Mouse (Mus musculus) C2C12 (cell line): ENCODE measurements at regions not wholly inside any gene's neighbourhood (a gene's known extent, or its start where the extent isn't known, plus 50 kb on each side); places are given as distances from the start of the nearest gene placed in this dataset.

Experiments used
- CEBPB ChIP-seq: IDR thresholded peaks from one replicate; pipeline ENCODE4 v1.6.1; 2011; ENCODE audit warnings: low read depth, mild to moderate bottlenecking, control low read depth, moderate library complexity
- CTCF ChIP-seq: IDR thresholded peaks from one replicate; pipeline ENCODE4 v1.5.1; 2011; ENCODE audit not compliant: control insufficient read depth, insufficient read depth, insufficient read length
- FOSL1 ChIP-seq: IDR thresholded peaks from one replicate; pipeline ENCODE4 v1.8.0; 2011; ENCODE audit warnings: mild to moderate bottlenecking, low read length; ENCODE audit not compliant: poor library complexity, insufficient read depth, severe bottlenecking
- MAX ChIP-seq: IDR thresholded peaks from one replicate; pipeline ENCODE4 v1.6.1; 2011; ENCODE audit warnings: mild to moderate bottlenecking, control low read depth
- MYOD1 ChIP-seq: IDR thresholded peaks from one replicate; pipeline ENCODE4 v1.6.1; 2011; ENCODE audit warnings: low read depth; ENCODE audit not compliant: control insufficient read depth, insufficient read length
- MYOG ChIP-seq: IDR thresholded peaks from one replicate; pipeline ENCODE4 v1.6.1; 2011; ENCODE audit not compliant: control insufficient read depth, insufficient read length; ENCODE audit errors: extremely low read depth
- USF1 ChIP-seq: IDR thresholded peaks from one replicate; pipeline ENCODE4 v1.6.1; 2011; ENCODE audit warnings: low read depth, mild to moderate bottlenecking, control low read depth, moderate library complexity

- TF ChIP-seq CEBPB (no peak), CTCF (no peak), MYOD1 (no peak), MYOG (no peak), USF1 (no peak), MAX (no peak), FOSL1 (no peak)
Measured at GRCm38 (mm10) chr14:120125315-120125714, 83.1 kb upstream of the Oxgr1 start.
